Comparison of ENCODE assay signal across 9 mouse cellular contexts in genomic region chr2:129947847-129948553, GRCm38 (mm10).
A peak's percentile ranks its signal among the peaks of the same experiment; 100 is the strongest.
DNase-seq lines count a peak whose midpoint lies in the region; ATAC-seq and TF ChIP-seq lines count a peak whose summit lies in the region.
"Had no signal": no experiment of that assay in that cellular context is flagged by ENCODE, and none has a peak within 500 bp of the region (broad histone marks: within the 10 kb centered on the region; RNA-seq: fewer than 3 reads in every experiment).

No protein-coding gene starts in this region.

- no peaks in the 10 kb centered on the region for H3K4me1 ChIP-seq in kidney, adult 2 months (ENCODE audit: control insufficient read depth, insufficient read depth, low read length)
- H3K4me1 ChIP-seq in intestine, embryonic 16.5 days (ENCODE audit: control insufficient read depth, insufficient read depth, low read length), result no peaks in the 10 kb centered on the region
- H3K4me1 ChIP-seq in midbrain, embryonic 15.5 days, result no peaks in the 10 kb centered on the region

- no peak for ATAC-seq in intestine, embryonic 16.5 days
- ATAC-seq in midbrain, embryonic 15.5 days (replicated peaks), result no peak
- ATAC-seq in frontal cortex, adult (ENCODE audit: low TSS enrichment), result no peak

- H3K4me3 ChIP-seq in kidney, adult 2 months (ENCODE audit: insufficient read depth, low read depth, low read length), result peak overlapping the region; percentile 3; the same call in 1 of the 2 replicates
- 0 out of 2 replicates have a peak overlapping the region, but pooled peaks have one; percentile 9 for H3K4me3 ChIP-seq in intestine, embryonic 16.5 days (ENCODE audit: low read length)
- H3K4me3 ChIP-seq in midbrain, embryonic 15.5 days, result no peak overlapping the region; the same call in 1 of the 2 replicates

- H3K36me3 ChIP-seq in kidney, adult 2 months (ENCODE audit: control insufficient read depth, insufficient read depth, low read length), result no peaks in the 10 kb centered on the region
- no peaks in the 10 kb centered on the region for H3K36me3 ChIP-seq in intestine, embryonic 16.5 days (ENCODE audit: control insufficient read depth, insufficient read depth, low read length)
- no peaks in the 10 kb centered on the region for H3K36me3 ChIP-seq in midbrain, embryonic 15.5 days (replicated peaks)
- H3K36me3 ChIP-seq: G1E had no signal

- peak overlapping the region; percentile 32 for H3K4me2 ChIP-seq in intestine, embryonic 16.5 days (ENCODE audit: low read depth, low read length)
- peak overlapping the region; percentile 34 for H3K4me2 ChIP-seq in midbrain, embryonic 15.5 days

- H3K9ac ChIP-seq in intestine, embryonic 16.5 days (ENCODE audit: low read depth, low read length), result no peak overlapping the region
- no peak overlapping the region for H3K9ac ChIP-seq in midbrain, embryonic 15.5 days

- no peak for DNase-seq in kidney, adult 2 months
- DNase-seq in kidney, postnatal 14 days, result no peak
- peak; percentile 35 for DNase-seq in embryo, embryonic 9.5 days (ENCODE audit: extremely low spot score)
- no peak for DNase-seq in layer of hippocampus, adult 8-10 months (ENCODE audit: low spot score in 2 of 2)
- no peak for DNase-seq in layer of hippocampus, adult 11-12 months (ENCODE audit: low spot score)

- no peaks in the 10 kb centered on the region; the same call in 1 of the 2 replicates for H3K9me3 ChIP-seq in intestine, embryonic 16.5 days (ENCODE audit: control insufficient read depth, low read length)
- H3K9me3 ChIP-seq in midbrain, embryonic 15.5 days, result no peaks in the 10 kb centered on the region
- H3K9me3 ChIP-seq: G1E had no signal

- no peak overlapping the region for H3K27ac ChIP-seq in kidney, adult 2 months (ENCODE audit: insufficient read depth, low read depth, low read length)
- no peak overlapping the region for H3K27ac ChIP-seq in intestine, embryonic 16.5 days (ENCODE audit: low read length)
- H3K27ac ChIP-seq in midbrain, embryonic 15.5 days, result no peak overlapping the region

- TF ChIP-seq CTCF in kidney, adult 2 months (conservative IDR thresholded peaks at IDR 0.05; ENCODE audit: insufficient read depth, insufficient read length, low read depth, low read length), result no peak

- no peak for TF ChIP-seq POLR2A in kidney, adult 2 months (IDR thresholded peaks at IDR 0.05; ENCODE audit: low read depth, low read length)

- WGBS in kidney, adult 2 months, result 34% methylated on average over 20 of the region's 20 CpGs
- 55% methylated on average over 20 of the region's 20 CpGs for WGBS in intestine, embryonic 16.5 days
- WGBS in midbrain, embryonic 15.5 days, result 29% methylated on average over 20 of the region's 20 CpGs

- no peaks in the 10 kb centered on the region for H3K27me3 ChIP-seq in kidney, adult 2 months (replicated peaks; ENCODE audit: control insufficient read depth, insufficient read depth, low read length)
- no peaks in the 10 kb centered on the region for H3K27me3 ChIP-seq in intestine, embryonic 16.5 days (replicated peaks; ENCODE audit: control insufficient read depth, insufficient read depth, low read length)
- no peaks in the 10 kb centered on the region for H3K27me3 ChIP-seq in midbrain, embryonic 15.5 days (replicated peaks)
